Mouse (Mus musculus): ENCODE results near the gene Gck.
A peak's percentile ranks its signal among the peaks of the same experiment; 100 is the strongest.

Gene Gck

DNA sequence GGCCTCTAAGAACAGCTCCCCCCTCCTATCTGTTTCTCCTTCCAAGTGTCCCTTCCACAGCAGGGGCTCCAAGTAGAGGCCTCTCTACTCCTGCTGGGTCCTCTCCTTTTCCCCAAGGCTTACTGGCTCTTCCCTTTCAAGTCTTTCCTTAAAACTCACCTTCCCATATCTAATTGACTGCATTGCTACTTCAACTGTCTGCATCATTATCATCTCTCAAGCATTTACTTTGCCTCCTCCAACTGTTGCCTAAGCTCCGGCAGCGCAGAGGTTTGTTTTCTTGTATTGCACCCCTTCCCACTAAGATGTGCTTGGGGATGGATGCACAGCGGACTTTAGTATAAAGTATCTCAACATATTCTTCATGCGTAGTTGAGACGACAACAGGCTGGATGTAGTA is 72.5 kb downstream of the Gck start:
- DNase-seq (ENCODE audit: low read depth, low spot score): peak; percentile 31

DNA sequence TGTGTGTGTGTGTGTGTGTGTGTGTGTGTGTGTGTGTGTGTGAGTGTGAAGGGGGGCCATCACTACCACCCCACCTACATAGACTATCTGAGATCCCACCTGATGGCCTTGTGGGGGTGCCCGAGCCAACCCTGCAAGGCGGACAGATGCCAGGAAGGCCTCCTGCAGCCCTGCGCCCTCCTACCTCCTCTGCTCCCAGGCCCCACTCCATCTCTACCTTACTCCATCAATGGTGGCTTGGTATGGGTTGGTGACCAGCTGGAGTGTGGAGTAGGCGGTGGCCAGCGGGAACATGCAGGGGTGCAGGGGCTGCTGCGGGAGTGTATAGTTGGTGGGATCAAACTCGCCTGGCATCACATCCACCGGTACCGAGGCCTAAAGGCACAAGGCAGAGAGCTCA is 76.7 kb downstream of the Gck start:
- DNase-seq (ENCODE audit: low read depth, low spot score): no peak

DNA sequence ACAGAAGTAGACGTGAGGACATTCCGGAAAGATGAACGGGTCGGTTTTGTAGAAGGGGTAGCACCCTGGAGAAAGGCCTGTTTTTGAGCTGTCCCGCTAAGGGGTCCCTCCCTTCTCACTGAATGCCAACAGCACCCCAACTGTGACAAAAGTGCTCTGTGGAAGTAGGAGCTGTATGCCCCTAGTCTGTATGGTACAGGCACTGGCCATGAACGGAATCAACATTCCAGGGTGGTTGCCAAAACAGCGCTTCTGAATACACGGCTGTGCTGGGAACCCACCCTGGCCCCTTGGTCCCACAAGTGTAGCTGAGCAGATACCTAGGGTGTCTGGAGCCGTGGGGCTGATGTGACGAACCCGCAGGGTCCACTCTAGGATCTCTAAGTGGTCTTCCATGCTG is 77.2 kb downstream of the Gck start:
- no peak for DNase-seq (ENCODE audit: low read depth, low spot score)

DNA sequence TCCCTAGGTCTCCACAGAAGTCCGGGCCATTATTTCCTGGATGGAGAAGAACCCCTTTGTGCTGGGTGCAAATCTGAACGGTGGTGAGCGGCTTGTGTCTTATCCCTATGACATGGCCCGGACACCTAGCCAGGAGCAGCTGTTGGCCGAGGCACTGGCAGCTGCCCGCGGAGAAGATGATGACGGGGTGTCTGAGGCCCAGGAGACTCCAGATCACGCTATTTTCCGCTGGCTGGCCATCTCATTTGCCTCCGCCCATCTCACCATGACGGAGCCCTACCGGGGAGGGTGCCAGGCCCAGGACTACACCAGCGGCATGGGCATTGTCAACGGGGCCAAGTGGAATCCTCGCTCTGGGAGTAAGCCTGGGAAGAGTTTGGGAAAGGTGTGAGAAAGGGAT is 79.8 kb downstream of the Gck start:
- no peak for DNase-seq (ENCODE audit: low read depth, low spot score)

DNA sequence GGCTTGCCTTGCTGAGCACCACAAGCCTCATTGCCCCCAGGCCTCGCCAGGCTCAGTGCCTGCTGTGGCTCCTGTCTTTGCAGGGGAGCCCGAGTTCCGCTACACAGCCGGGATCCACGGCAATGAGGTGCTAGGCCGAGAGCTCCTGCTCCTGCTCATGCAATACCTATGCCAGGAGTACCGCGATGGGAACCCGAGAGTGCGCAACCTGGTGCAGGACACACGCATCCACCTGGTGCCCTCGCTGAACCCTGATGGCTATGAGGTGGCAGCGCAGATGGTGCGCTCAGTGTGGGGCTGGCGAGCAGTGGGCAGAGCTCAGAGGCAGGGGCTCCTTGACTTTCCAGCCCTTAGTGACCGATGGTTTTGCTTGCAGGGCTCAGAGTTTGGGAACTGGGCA is 80.5 kb downstream of the Gck start:
- no peak for DNase-seq (ENCODE audit: low read depth, low spot score)

DNA sequence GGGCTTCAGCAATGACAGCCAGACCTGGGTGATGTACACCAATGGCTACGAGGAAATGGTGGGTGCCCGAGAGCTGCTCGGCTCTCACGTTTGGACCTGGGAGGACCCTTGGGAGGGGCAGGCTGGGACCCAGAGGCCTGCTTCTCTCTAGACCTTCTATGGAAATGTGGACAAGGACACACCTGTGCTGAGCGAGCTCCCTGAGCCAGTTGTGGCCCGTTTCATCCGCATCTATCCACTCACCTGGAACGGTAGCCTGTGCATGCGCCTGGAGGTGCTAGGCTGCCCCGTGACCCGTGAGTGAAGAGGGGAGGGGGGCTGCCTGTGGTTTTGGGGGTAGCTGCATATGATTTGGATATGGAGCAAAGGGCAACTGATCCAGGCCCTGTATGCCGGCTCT is 81.6 kb downstream of the Gck start:
- DNase-seq (ENCODE audit: low read depth, low spot score): no peak

DNA sequence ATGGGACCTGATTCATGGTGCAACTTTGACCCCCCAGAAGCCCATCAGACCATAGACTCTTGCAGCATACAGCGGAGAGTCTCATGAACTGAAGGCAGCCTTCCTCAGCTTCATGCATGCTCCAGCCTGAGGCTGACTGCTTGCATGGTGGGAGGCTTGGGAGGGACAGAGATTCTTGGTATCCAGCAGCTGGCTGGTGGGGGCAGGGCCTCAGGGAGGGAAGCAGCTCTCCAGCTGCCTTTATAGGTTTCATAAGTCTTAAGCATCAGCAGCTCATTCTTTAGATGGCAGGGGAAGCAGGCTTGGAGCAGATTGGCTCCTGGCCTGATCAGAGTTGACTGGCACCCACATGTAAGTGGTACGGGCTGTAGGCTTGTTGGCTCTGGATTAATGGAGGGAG is 82.7 kb downstream of the Gck start:
- no peak for DNase-seq (ENCODE audit: low read depth, low spot score)

DNA sequence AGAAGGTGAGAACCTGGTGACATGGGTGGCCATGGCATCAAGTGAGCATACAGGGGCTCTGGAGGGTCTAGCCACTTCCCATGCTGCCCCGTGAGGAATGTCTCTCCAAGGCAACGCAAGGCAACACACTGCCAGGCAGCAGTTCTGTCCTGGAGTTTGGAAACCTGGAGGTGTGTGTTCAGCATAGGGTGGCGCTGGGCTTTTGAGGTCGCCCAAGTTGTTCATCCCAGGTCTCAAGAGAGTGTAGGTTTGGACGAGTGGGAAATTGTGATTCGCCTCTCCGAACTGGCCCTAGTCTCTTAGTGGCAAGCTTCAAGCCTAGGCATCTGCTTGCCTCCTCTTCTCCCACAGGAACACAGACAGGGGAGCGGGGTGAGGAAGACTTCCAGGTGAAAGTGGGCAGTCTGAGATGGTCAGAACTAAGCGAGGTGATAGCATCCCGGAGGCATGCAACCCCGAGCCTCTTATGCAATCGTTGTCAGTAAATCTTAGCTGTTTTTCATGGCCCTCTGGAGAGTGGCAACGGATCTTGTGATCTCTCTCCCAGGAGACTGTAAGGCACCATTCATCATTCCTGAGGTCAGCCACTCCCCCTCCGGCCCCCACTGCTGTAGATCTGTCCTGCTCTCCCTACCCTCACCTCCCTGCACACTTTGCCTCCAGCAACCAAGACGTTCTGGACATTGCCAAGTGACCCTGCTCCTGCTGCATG is 87.3 kb downstream of the Gck start:
- DNase-seq (ENCODE audit: low read depth, low spot score): peak; percentile 96

DNA sequence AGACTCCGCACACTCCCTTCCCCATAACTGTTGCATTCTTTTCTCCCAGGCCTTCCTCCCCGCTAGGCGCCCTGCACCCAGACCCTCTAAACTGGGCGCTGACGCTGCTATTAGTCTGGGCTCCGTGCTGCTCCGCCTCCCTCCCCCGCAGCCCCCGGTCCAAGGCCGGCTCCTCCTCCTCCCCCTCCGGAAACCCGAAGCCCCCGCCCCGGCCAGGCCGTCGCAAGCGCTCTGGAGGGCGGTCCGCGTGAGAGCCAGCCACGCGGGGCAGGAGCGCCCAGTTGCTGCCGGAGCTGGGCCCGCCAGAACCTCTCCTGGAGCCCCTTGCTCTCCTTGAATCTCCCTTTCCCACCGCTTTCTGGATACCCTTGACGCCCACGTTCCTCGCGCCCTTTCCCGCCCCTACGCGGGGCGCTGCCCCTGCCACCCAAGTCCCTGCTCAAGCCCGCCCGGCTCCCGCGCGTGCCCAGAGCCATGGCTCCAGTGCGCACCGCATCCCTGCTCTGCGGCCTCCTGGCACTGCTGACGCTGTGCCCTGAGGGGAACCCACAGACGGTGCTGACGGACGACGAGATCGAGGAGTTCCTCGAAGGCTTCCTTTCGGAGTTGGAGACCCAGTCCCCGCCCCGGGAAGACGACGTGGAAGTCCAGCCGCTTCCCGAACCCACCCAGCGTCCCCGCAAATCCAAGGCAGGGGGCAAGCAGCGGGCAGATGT is 88.0 kb downstream of the Gck start, which contains the start of gene Aebp1:
Gene Aebp1 (plus strand): TSS at position 270 of the 716 bp plus-strand sequence.
- no peak for DNase-seq (ENCODE audit: low read depth, low spot score)

DNA sequence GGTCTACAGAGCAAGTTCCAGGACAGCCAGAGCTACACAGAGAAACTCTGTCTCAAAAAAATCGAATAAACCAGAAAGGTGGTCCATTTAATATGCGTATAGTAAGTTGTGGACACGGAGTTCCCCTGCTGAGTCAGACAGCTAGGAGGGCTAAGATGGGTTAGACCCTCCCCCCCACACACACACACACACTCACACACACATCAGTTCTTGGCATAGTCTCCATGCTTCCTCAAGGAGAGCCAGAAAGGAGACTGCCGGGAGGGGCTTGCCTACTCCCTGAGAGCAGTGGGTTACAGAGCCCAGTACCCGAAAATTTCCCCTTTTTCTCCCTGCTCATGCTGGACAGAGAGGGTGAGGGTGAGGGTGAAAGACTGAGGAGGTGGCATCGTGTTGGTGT is 89.2 kb downstream of the Gck start:
- DNase-seq (ENCODE audit: low read depth, low spot score): peak; percentile 74

DNA sequence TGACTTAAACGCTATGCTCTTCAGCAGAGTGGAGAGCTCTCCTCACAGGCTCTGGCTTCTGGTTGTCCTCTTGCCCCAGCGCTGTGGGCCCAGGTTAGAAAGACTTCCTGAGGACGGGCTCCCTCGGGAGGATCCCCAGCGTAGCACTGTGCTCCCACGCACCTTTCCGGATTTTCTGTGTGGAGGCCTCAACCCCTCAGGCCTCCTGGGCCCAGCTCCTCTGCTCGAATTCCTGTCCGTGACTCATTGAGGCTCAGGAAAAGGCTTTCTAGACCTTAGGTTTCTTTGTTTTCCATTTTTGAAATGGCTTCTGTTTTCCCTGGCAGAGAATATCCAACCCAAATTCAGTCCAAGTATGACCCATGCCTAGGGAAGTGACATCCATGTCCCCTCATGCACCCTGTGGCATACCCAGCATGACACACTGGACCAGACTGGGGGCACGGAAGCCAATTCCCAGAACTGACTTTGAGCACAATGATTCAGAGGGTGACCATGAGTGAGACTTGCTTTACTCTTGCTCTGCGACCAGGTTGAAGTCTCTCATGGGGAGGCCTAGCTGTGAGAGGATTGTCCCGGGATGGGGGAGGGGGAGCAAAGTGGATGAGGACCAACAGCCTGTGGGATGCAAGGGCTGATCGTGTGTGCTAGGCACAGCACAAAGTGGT is 89.9 kb downstream of the Gck start:
- peak; percentile 80 for DNase-seq (ENCODE audit: low read depth, low spot score)

DNA sequence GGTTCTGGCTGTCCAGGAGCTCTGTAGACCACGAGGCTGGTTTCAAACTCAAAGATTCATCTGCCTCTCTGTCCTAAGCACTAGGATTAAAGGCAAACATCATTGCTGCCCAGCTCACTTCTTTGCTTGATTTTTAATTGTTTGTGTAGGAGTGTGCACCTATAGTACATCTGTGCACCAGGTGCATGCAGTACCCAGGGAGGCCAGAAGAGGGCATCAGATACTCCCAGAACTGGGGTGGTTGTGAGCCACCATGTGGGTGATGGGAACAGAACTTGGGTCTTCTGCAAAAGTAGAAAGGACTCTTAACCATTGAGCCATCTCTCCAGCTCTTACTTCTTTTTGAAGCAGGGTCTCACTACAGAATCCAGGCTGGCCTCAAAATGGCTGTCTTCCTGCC is 91.2 kb downstream of the Gck start:
- DNase-seq (ENCODE audit: low read depth, low spot score): no peak

DNA sequence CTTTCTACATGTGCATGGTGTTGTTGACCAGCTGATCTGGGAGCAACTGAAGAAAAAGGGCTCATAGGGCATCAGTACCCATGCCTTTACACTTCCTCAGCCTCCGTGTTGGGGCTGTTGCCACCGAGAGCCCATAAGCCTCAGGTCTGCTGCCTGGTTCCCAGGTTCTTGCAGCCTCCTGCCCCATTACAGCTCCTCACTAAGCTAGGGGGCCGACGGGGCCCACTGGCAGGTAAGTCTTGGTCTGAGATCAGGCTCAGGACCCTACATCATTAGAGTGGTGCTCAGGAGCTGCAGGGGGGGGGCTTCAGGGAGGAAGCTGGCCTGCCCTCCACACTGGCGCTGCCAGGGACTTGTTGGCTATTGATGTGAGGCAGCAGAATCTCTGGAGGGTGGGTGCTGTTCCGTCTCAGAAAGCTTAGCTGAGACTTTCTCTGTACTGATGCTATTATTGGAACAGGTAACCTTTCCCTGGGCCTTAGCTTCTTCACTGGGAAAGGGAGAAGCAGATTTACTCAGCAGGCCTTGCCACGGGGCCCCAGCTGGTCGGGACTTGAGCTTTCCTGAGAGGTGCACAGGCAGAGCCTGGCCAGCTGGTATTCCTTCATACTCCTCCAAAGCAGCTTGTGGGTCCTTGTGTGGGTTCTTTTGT is 93.3 kb downstream of the Gck start:
- no peak for DNase-seq (ENCODE audit: low read depth, low spot score)

DNA sequence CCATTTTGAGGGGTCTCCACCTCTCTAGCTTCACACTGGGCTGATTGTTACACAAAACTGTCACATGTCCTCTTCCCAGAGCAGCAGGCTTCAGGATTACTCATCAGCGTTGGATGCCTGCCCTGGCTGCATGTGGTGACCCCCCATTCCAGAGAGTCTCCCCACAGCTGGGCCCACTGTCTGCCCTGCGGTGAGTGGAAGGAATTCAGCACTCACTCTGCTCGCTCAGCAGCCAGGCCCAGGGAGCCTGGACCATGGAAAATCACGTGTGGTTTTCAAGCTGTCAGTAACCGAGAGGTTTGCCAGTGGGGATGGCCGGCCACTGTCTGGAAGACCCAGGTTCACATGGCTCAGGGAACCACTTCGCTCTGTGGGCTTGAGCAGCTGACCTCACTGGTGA is 94.0 kb downstream of the Gck start:
- peak; percentile 98 for DNase-seq (ENCODE audit: low read depth, low spot score)

DNA sequence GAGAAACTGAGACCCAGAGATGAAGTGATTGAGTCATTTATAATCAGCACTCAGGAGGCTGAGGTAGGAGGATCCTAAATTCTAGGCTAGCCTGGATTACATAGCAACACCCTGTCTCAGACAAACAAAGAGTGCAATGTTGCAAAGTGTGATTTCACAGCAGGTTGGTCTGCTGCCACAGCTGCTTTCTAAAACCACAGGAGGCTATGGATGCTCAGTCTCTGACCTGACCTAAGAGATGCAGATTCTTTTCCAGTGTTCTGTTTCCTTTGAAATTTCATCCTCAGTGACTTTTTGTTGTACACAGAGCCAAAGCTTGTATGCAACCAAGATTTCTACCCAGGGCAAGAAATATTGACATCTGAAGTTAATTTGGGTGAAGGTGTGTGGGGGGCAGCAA is 94.4 kb downstream of the Gck start:
- DNase-seq (ENCODE audit: low read depth, low spot score): peak; percentile 94

DNA sequence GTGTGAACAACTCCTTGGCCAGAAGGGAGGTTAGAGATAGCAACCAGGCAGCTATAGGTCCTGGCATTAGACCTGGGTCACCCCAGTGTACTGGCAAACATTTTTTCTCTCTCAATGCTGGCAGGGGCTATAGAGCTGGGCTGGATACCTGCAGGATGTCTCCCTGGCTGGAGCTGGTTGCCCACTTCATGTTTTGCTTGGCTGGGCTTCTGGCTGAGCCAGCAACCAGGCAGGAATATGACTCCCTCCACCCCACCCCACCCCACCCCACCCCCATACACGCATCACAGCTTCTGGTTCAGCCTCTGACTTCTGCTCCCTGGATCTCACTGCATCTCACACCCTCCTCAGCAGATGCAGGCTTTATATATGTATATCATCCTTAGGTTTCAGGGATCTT is 97.6 kb downstream of the Gck start:
- DNase-seq (ENCODE audit: low read depth, low spot score): peak; percentile 41

DNA sequence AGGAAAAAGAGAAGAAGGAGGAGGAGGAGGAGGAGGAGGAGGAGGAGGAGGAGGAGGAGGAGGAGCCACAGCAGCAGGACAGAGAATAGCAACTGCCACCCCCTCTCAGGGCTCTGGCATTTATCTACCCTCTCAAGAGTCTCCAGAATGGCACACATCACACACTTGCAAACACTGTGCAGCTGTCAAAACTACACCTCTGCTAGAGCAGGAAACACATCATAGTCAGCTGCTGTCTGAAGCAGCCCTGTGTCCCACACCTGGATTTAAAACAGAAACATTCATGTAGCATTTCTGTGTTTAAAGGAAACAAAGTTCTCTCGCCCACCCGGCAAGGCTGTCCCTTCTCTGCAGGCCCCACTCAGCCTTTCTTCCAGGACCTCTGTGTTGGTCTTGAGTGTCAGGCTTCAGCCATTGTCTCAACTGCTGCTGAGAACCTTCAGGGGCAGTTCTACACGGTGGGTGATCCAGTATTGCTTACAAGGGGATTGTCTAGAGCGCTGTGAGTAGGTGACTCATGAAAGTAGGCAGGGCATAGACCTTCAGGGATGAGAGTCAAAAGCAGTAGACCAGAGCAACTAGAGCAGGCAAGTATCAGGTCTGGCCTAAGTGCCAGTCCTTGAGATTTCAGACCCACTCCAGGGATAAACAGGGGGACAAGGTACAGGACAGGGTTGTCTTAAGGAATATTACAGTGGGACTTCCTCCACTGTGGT is 98.7 kb downstream of the Gck start:
- peak; percentile 54 for DNase-seq (ENCODE audit: low read depth, low spot score)

All from 3T3-L1 (cell line).